Mouse (Mus musculus): ENCODE measurements at regions not wholly inside any gene's neighbourhood (a gene's known extent, or its start where the extent isn't known, plus 50 kb on each side); places are given as distances from the start of the nearest gene placed in this dataset.

DNA sequence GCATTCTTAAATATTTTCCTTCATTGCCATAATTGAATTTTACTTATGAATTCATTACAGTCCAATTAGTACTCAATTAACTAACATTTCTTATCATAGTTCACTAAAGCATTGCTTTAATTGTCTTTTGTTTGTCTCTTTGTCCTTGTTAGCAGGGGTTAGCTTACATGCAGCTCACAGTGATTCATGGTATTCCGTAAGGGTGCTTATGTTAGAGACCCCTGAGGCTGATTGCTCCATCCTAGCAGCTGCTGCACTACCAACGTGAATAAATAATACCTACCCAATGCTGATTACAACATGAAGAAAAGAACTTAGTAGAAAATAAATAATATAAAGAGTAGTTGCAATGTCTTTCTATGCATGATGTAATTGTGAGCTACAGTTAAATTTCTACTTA lies 791.4 kb downstream of the Epha7 start:
- no peak for DNase-seq (ENCODE audit: low read depth, low spot score)

GRCm38 (mm10) chr4:29617910-29618309 lies 805.0 kb downstream of the Epha7 start:
- no peak for DNase-seq (ENCODE audit: low read depth, low spot score)

GRCm38 (mm10) chr4:29644839-29645565 lies 832.1 kb downstream of the Epha7 start:
- DNase-seq (ENCODE audit: low read depth, low spot score): peak; percentile 17

GRCm38 (mm10) chr4:29653951-29654350 lies 841.0 kb downstream of the Epha7 start:
- DNase-seq (ENCODE audit: low read depth, low spot score): no peak

DNA sequence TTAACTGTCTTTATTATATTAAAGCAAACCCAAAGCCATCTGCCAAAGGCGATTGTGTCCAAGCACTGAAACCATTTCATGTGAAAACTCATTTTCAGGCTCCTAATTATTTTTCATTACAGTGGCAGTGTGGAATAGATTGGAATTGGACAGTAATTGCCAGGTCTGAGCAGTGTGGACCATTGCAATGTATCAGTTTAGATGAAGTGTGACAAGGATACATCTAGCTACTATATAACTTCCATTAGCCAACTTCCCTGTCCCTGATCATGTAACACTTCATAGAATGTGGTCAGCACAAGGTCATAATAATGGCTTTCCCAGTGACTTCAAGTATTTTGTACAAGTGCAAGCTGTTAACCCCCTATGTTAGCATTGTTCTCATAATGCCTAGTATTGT lies 842.7 kb downstream of the Epha7 start:
- no peak for DNase-seq (ENCODE audit: low read depth, low spot score)

GRCm38 (mm10) chr4:29661140-29662108 lies 848.5 kb downstream of the Epha7 start:
- no peak for DNase-seq (ENCODE audit: low read depth, low spot score)

DNA sequence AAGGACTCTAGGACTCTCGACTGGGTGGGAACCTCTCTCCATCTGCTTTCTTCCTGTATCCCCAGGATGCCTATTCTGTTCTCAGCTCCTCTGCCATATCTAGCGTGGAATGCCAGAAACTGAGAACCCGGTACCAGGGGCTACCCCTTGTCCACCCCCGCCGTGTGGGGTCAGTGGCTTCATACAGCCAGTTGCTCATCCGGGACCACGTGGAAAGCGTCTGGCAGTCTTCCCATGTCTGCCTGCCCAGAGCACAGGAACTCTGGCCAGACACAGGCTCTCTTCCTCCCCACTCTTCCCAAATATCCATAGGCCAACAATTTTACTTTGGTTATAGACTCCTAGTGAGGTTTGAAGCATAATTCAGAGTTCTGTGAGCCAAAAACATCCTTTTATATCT lies 852.6 kb downstream of the Epha7 start:
- no peak for DNase-seq (ENCODE audit: low read depth, low spot score)

DNA sequence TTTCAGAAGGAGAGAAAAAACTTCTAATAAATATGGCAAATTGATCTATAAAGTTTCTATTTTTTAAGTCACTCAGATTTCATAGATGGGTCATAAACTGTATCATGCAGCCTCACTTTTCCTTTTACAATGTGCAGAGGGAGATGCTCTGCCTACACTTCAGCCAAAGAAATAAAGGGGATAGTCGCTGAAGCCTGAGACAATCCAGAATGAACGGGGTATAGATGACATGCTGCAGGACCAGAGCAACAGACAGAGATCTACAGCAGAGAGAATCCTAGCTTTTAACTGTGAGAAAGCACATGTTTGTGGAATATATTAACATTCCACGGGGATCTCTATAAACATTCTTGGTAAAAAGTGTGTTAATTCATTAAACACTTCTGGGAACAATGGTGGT lies 881.2 kb downstream of the Epha7 start:
- no peak for DNase-seq (ENCODE audit: low read depth, low spot score)

DNA sequence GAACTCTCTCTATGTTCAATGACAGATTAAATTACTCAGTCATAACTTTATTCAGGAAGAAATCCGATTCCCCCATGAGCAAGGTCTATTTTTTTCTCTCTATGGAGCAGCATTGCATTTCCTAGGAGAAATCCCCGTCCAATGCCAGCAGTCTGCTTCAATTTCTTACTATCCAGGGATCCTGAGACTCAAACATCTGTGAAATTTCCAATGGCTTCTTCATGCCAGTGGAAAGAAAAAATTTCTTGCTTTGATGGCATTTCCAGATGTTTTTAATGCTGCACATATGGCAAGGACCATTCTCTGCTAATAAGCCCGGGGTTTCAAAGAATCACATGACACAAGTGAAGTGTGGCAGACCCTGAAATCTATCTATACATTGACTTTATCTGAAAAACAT lies 919.6 kb downstream of the Epha7 start:
- no peak for DNase-seq (ENCODE audit: low read depth, low spot score)

DNA sequence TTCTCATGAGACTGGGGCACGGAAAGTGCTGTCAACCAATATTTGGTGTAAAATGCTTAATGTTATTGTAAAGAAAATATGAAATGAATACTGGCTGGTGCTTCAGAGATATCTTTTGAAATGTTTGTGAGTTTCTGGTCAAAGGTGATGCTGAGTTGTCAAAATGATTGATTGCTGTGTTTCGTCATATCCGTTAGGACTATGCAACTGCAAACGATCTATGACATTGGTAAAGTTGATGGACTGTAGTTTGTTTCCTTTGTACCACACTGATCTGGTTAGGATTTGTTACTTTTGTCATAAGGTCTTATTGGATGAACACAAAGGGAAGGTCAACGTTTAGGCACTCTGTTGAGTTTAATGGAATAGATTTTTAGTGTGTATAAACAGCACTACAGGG lies 929.1 kb downstream of the Epha7 start:
- no peak for DNase-seq (ENCODE audit: low read depth, low spot score)

- no peak for DNase-seq (ENCODE audit: low read depth, low spot score)
Observed at GRCm38 (mm10) chr4:29742746-29743145, 929.8 kb downstream of the Epha7 start.
